Mouse (Mus musculus): ENCODE results near the gene Zfp108.

GRCm38 (mm10) chr7:24260000-24260312 is 5.4 kb downstream of the Zfp108 start:
- TF ChIP-seq CTCF (IDR thresholded peaks at IDR 0.05; ENCODE audit: borderline replicate concordance, control insufficient read depth, extremely low read depth, insufficient read depth, low read length, poor library complexity) (no peak), POLR2A (IDR thresholded peaks at IDR 0.05; ENCODE audit: control insufficient read depth, extremely low read depth, insufficient read depth, low read length, poor library complexity) (no peak)

All from thymus, adult 2 months (tissue).